Mouse (Mus musculus) adrenal gland, adult 10 weeks (tissue): Measurements from ENCODE around the gene Rbm15. TPM values are rescaled to one million over a fixed set of nuclear protein-coding genes. Genes with fewer than 3 reads are reported as not detected.

Experiments used
- polyA plus RNA-seq: library from polyadenylated mRNA; stranded (reverse); fragments of 350-450 nt; fragmentation: Illumina TruSeq; extraction: RNeasy Lipid Tissue Mini Kit (QIAGEN cat#74804); gene quantifications from one replicate; pipeline ENCODE4 v1.2.3, GENCODE M21; 2014; ENCODE audit warnings: low read depth, low replicate concordance

Rbm15 gene
- polyA plus RNA-seq, result 18.6 TPM

DNA sequence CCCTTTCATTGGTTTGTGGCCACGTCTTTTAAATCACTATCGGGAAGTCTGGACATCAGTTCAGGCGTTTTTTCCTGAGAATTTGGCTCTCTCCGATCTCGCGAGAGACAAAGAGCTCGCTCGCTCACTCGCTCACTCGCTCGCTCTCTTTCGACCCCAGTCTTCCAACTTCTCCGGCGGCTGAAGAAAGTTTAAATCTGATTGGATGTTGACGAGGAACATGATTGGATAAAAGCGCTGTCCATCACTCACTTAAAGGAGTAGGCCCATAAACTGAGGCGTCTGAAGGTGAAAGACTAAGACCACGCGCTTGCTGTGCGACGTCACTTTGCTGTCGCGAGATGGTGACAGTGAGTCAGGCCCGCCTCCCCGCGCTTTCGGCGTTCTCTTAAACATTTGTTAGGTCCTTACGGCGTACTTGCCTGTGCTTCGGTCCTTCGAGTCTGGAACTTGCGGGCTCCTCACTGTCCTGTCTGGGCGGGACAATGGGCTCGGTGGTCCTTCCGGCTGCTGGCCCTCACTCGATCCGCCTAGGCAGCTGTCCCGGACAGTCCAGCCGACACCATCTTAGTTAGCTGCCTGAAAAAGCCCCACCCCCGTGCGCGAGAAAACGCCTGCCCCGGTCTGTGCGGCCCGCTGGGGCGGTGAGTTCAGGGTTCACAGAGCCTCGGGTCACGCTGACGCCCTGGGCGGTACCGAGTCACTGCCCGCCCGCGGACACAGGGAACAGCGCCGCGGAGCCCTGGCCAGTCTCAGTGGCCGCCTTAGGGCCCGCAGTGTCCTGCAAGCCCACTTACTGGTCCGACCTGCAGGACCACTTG is at the start of gene Rbm15:
Rbm15 (minus strand) TSS at position 293 of the 821 bp plus-strand sequence.

DNA sequence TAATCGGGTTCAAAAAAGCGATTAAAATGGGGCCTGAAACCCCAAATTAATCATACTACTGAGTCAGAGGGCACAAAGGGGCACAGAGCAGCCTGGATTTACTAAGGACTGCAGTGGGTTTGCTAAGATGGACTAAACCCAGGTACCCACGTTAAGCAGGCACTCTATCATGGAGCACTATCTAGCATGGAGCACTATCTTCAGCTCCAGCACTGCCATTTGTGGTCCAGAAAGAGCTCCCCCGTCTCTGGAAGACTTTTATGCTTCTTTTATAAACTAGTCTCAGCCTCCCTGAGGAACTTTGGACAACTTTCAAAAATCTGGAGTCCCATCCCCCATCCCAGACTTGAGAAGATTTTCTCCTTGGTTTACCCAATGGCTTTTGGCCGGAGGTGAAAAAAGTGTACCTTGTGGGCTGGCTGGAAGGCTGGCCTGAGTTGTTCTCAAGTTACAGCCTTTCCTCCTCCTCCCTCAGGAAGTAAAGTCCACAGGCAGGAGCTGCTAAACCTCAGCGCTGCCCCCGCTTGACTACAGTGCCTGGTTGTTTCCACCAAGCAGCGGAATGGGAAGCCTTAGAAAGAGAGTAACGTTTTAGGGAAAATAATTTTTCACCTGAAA is 42.6 kb downstream of the Rbm15 start, which contains the start of gene Slc16a4:
Slc16a4 (plus strand) TSS at position 467 of the 618 bp plus-strand sequence.

DNA sequence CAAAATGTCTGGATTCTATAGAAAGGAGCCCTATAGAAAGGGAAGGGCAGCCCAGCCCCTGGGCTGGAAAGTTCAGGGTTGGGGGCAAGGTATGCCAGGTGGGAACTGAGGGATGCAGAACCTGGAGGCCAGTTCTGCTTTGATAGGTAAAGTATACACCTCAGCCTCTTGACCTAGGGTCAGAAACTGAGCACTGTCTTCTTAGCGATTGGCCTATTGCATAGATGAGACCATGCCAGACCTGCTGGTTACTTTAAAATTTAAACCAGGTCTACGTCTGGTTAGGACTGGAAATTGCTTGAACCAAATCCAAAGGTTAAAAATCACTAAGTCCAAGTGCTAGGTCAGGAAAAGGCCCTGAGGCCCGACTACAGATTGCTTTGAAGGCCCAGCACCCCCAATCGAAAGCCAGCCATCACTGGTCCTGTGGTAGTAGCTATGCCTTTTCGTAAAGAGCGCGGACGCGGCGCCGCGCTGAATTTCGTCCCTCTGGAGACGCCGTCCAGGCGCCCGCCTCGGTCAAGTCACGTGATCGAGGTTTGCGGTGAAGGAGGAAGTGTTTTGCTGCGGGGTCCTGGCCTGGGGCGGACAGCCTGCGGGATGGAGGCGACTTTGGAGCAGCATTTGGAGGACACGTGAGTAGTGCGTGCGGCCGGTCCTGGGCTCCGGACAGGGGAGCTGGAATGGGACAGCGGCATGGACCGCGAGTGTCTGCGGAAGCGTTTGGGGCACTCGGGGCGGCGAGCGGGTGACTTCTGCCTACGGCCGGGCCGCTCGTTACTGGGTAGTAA is 54.8 kb downstream of the Rbm15 start, which contains the start of gene Lamtor5:
Lamtor5 (plus strand) TSS at position 380 of the 791 bp plus-strand sequence.

Other genes with a start within 250 kb of the Rbm15 start
- gene Kcna2, start 232.5 kb downstream of the Rbm15 start, polyA plus RNA-seq, result 1.6 TPM
- gene Kcna10, start 150.6 kb downstream of the Rbm15 start, polyA plus RNA-seq, result not detected
- gene Cym, start 111.9 kb downstream of the Rbm15 start, polyA plus RNA-seq, result not detected
- not detected for gene A630076J17Rik, start 103.1 kb downstream of the Rbm15 start, polyA plus RNA-seq
- gene Prok1, start 94.0 kb downstream of the Rbm15 start, polyA plus RNA-seq, result not detected
- gene Lamtor5, start 54.8 kb downstream of the Rbm15 start, polyA plus RNA-seq, result 179 TPM
- gene Slc16a4, start 42.4 kb downstream of the Rbm15 start, polyA plus RNA-seq, result 2.3 TPM
- 1.7 TPM for gene Kcnc4, start 125.9 kb upstream of the Rbm15 start, polyA plus RNA-seq
- 0.47 TPM for gene Slc6a17, start 184.3 kb upstream of the Rbm15 start, polyA plus RNA-seq
- gene Ubl4b, start 221.4 kb upstream of the Rbm15 start, polyA plus RNA-seq, result not detected